Mouse (Mus musculus) E14TG2a.4 (cell line): ENCODE data around the gene Grin2a.

Experiments used
- CTCF ChIP-seq: conservative IDR thresholded peaks from 2 replicates; pipeline ENCODE4 v1.5.1; 2014; ENCODE audit warnings: low read length
- NANOG ChIP-seq: IDR thresholded peaks from 2 replicates; pipeline ENCODE4 v1.6.1; 2014; ENCODE audit warnings: borderline replicate concordance, low read length, mixed read lengths
- POU5F1 ChIP-seq: IDR thresholded peaks from 2 replicates; pipeline ENCODE4 v1.6.1; 2014; ENCODE audit warnings: low read length, borderline replicate concordance

- TF ChIP-seq CTCF, result no peak
- no peak for TF ChIP-seq NANOG
- no peak for TF ChIP-seq POU5F1
These were observed 468.1 kb downstream of the Grin2a start for GRCm38 (mm10) chr16:9527214-9527613.
